Mouse (Mus musculus) MEL (cell line): Measurements from ENCODE around the gene Itga2b. TPM values are rescaled to one million over a fixed set of nuclear protein-coding genes. Genes with fewer than 3 reads are reported as not detected.
A peak's percentile ranks its signal among the peaks of the same experiment; 100 is the strongest.

ENCODE experiments used
- DNase-seq: peaks from one replicate; pipeline ENCODE4 v3.0.0; 2011; ENCODE audit warnings: low read depth, low spot score
- H3K27ac ChIP-seq: 2 replicates; pipeline ENCODE4 v1.5.1; 2012; ENCODE audit warnings: low read depth, mild to moderate bottlenecking, control low read depth, low read length, moderate library complexity; ENCODE audit not compliant: control insufficient read depth
- H3K27me3 ChIP-seq, 2 experiments: fragments of 150-350 bp in 1 of 2; sonication (generic) in 1 of 2; 2 replicates each; pipeline ENCODE4 v1.6.1; 2012; ENCODE audit warnings: low read length in 2 of 2, mild to moderate bottlenecking in 2 of 2, improper control_type of control experiment in 1 of 2, moderate library complexity in 1 of 2; ENCODE audit not compliant: insufficient read depth in 2 of 2, control insufficient read depth in 1 of 2
- H3K36me3 ChIP-seq, 2 experiments: 2 replicates each; pipeline ENCODE4 v1.6.1; 2012 to 2014; ENCODE audit warnings: low read length in 2 of 2, improper control_type of control experiment in 1 of 2, inconsistent platforms in 1 of 2, mild to moderate bottlenecking in 1 of 2; ENCODE audit not compliant: insufficient read depth in 2 of 2, control insufficient read depth in 1 of 2
- H3K4me1 ChIP-seq, 2 experiments: fragments of 150-350 bp in 1 of 2; sonication (generic) in 1 of 2; 2 replicates each; pipeline ENCODE4 v1.6.1; 2012; ENCODE audit warnings: low read length in 2 of 2, improper control_type of control experiment in 1 of 2, mild to moderate bottlenecking in 1 of 2; ENCODE audit not compliant: insufficient read depth in 2 of 2, control insufficient read depth in 1 of 2
- H3K4me3 ChIP-seq, 2 experiments: fragments of 150-350 bp in 1 of 2; sonication (generic) in 1 of 2; 2 replicates each; pipeline ENCODE4 v1.5.1; 2012; ENCODE audit warnings: low read depth in 2 of 2, low read length in 2 of 2, mild to moderate bottlenecking in 2 of 2, moderate library complexity in 2 of 2, control low read depth in 1 of 2, improper control_type of control experiment in 1 of 2; ENCODE audit not compliant: control insufficient read depth in 1 of 2, insufficient read depth in 1 of 2
- H3K79me2 ChIP-seq: 2 replicates; pipeline ENCODE4 v1.6.1; 2012; ENCODE audit warnings: mild to moderate bottlenecking, low read length, moderate library complexity; ENCODE audit not compliant: control insufficient read depth, poor library complexity, insufficient read depth
- H3K9ac ChIP-seq: 2 replicates; pipeline ENCODE4 v1.6.1; 2012; ENCODE audit warnings: low read depth, mild to moderate bottlenecking, control low read depth, low read length, moderate library complexity; ENCODE audit not compliant: control insufficient read depth, poor library complexity, severe bottlenecking
- H3K9me3 ChIP-seq: fragments of 150-350 bp; sonication (generic); replicated peaks from 2 replicates; pipeline ENCODE4 v1.6.1; 2012; ENCODE audit warnings: mild to moderate bottlenecking, low read length, improper control_type of control experiment, moderate library complexity; ENCODE audit not compliant: insufficient read depth
- CTCF ChIP-seq, 3 experiments: IDR thresholded peaks in 2 of 3; conservative IDR thresholded peaks in 1 of 3; 2 replicates each; pipeline ENCODE4 v1.5.1; 2011 to 2012; ENCODE audit warnings: low read length in 3 of 3, low read depth in 2 of 3, mild to moderate bottlenecking in 2 of 3, improper control_type of control experiment in 1 of 3, inconsistent platforms in 1 of 3, mixed read lengths in 1 of 3, moderate library complexity in 1 of 3; ENCODE audit not compliant: control insufficient read depth in 1 of 3, insufficient read depth in 1 of 3, poor library complexity in 1 of 3, severe bottlenecking in 1 of 3
- GABPA ChIP-seq: IDR thresholded peaks from 2 replicates; pipeline ENCODE4 v1.6.1; 2012; ENCODE audit warnings: low read depth, mild to moderate bottlenecking, inconsistent platforms, low read length, improper control_type of control experiment, moderate library complexity
- NRF1 ChIP-seq: IDR thresholded peaks from 2 replicates; pipeline ENCODE4 v1.6.1; 2014; ENCODE audit warnings: low read depth, mild to moderate bottlenecking, inconsistent platforms, low read length, improper control_type of control experiment, moderate library complexity; ENCODE audit not compliant: poor library complexity, insufficient read depth, severe bottlenecking
- POLR2A ChIP-seq, 2 experiments: IDR thresholded peaks; 2 replicates each; pipeline ENCODE4 v1.6.1; 2011 to 2012; ENCODE audit warnings: low read length in 2 of 2, mild to moderate bottlenecking in 2 of 2, control low read depth in 1 of 2, improper control_type of control experiment in 1 of 2, low read depth in 1 of 2, moderate library complexity in 1 of 2; ENCODE audit not compliant: control insufficient read depth in 1 of 2, insufficient read depth in 1 of 2, poor library complexity in 1 of 2
- POLR2AphosphoS2 ChIP-seq: IDR thresholded peaks from 2 replicates; pipeline ENCODE4 v1.6.1; 2011; ENCODE audit warnings: low read length, improper control_type of control experiment
- ZMIZ1 ChIP-seq: IDR thresholded peaks from 2 replicates; pipeline ENCODE4 v1.6.1; 2012; ENCODE audit warnings: low read depth, mild to moderate bottlenecking, inconsistent platforms, low read length, improper control_type of control experiment, moderate library complexity
- polyA plus RNA-seq, 2 experiments: library from polyadenylated mRNA; stranded (reverse) in 1 of 2; unstranded in 1 of 2; fragments of >175 nt in 1 of 2; fragments of >200 nt in 1 of 2; gene quantifications; 2 replicates each; pipeline versions ENCODE4 v1.2.1 to v1.2.4; 2012; ENCODE audit warnings: low replicate concordance in 2 of 2, low read depth in 1 of 2; ENCODE audit not compliant: insufficient read length in 2 of 2, insufficient read depth in 1 of 2, missing spikeins in 1 of 2
- total RNA-seq: library from RNA; depleted of rRNA; stranded (reverse); fragments of 300-350 nt; gene quantifications from 2 replicates; pipeline ENCODE4 v1.2.3, GENCODE M21; 2012

The Itga2b gene
- total and polyA plus RNA-seq, 3 experiments: 10.7 to 55.7 TPM; not detected in 1

- TF ChIP-seq POLR2AphosphoS2: no peak
- TF ChIP-seq, all 39 proteins: peak for 0
- H3K9me3 ChIP-seq: no peaks in the 10 kb centered on the region
- no peak for DNase-seq
- H3K9ac ChIP-seq: no peak overlapping the region
- no peak overlapping the region for H3K4me3 ChIP-seq
- H3K27ac ChIP-seq: no peak overlapping the region
- H3K79me2 ChIP-seq: no peaks in the 10 kb centered on the region
- no peaks in the 10 kb centered on the region; a peak in 1 of 4 replicates for H3K36me3 ChIP-seq
- H3K27me3 ChIP-seq: no peaks in the 10 kb centered on the region
- H3K4me1 ChIP-seq: no peaks in the 10 kb centered on the region
Observed at GRCm38 (mm10) chr11:102440255-102440654, 29.7 kb downstream of the Itga2b start.

DNA sequence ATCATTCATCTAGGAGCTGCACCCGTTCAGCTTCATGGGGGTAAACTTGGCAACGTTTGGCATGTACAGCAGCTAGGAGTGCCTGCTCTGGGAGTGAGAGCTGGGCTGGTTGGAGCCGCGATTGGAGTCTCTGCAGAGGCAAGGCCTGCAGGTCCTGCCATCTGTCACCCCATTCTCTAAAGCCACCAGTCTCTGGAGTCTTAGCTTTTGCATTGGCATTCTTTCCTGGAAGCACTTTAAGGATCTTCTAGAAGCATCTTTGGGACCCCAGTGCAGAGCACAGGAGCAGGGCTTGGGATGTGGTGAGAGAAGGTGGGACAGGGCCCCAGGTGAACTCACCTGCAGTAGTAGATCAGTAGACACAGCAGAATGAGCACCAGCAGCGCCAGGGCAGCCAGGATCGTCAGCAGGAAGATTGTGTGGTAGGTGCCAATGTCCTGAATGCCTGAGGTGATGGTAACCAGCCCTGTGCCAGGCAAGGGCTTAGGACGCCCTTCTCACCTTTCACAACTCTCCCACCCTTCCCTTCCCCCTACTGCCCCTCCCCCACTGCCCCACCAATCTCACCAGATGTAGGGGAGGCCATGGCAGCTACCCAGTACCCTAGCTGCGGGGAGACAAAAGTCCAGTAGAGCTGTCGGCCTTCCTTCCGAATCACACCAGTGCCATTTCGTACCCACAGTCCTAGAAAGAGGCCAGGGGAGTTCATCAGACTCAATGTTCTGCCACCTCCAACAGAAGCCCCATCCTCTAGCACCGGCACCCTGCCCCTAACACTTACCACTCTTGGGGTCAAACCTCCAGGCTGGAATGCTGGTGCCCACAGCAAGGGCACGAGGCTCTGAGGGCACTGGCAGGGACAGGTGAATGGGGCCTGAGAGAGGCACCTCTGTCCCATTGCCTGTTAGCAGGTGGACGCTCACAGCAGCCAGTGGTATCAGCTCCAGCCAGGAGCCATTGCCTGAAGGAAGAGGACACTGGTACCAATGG lies 30.5 kb downstream of the Itga2b start:
- no peak overlapping the region for H3K9ac ChIP-seq
- no peak overlapping the region for H3K27ac ChIP-seq
- no peaks in the 10 kb centered on the region for H3K27me3 ChIP-seq
- TF ChIP-seq ZMIZ1: no peak
- no peaks in the 10 kb centered on the region for H3K79me2 ChIP-seq
- no peak overlapping the region for H3K4me3 ChIP-seq
- H3K9me3 ChIP-seq: no peaks in the 10 kb centered on the region
- no peak for DNase-seq
- no peaks in the 10 kb centered on the region; a peak in 1 of 4 replicates for H3K36me3 ChIP-seq
- H3K4me1 ChIP-seq: no peaks in the 10 kb centered on the region

GRCm38 (mm10) chr11:102438212-102439092 lies 31.5 kb downstream of the Itga2b start:
- H3K27me3 ChIP-seq: no peaks in the 10 kb centered on the region
- H3K4me3 ChIP-seq: no peak overlapping the region
- no peaks in the 10 kb centered on the region; a peak in 1 of 4 replicates for H3K36me3 ChIP-seq
- H3K9me3 ChIP-seq: no peaks in the 10 kb centered on the region
- peak in 2 of 3 experiments; percentile 5 to 29; a peak in 2 of 6 replicates for TF ChIP-seq CTCF (IDR thresholded peaks at IDR 0.05 in 2 of 3, conservative IDR thresholded peaks at IDR 0.05 in 1 of 3; ENCODE audit: control insufficient read depth in 1 of 3, insufficient read depth in 1 of 3, low read depth in 2 of 3, low read length in 3 of 3, poor library complexity in 1 of 3, severe bottlenecking in 1 of 3)
- 0 out of 4 replicates have a peak, but pooled peaks of 1 of the 2 experiments have one; percentile 15 for TF ChIP-seq POLR2A (IDR thresholded peaks at IDR 0.05; ENCODE audit: control insufficient read depth in 1 of 2, insufficient read depth in 1 of 2, low read depth in 1 of 2, low read length in 2 of 2, poor library complexity in 1 of 2)
- TF ChIP-seq GABPA: no peak
- no peak for TF ChIP-seq NRF1
- no peak overlapping the region for H3K9ac ChIP-seq
- no peak for DNase-seq
- no peak overlapping the region for H3K27ac ChIP-seq
- H3K4me1 ChIP-seq: no peaks in the 10 kb centered on the region
- H3K79me2 ChIP-seq: no peaks in the 10 kb centered on the region
